24 mouse cellular contexts compared by ENCODE assay signal in the genomic region with DNA sequence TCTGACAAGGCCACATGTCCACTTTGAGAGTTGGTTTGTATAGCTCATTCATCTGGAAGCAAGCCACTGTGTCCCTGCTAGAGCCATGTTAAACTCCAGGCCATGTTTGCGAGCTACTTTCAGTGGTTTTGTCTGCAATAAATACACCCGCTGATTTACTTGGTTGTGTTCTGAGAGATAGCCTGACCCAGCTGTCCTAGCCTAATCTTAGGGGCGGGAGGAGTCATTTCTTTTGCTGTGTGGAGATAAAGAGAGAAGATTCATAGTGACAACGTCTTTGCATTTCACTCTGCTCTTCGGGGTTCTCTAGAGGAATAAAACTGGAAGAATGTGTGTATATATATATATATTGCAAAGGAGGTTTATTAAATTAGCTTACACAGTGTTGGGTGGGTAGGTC.
DNase-seq lines count a peak whose midpoint lies in the region; ATAC-seq and TF ChIP-seq lines count a peak whose summit lies in the region.
"Had no signal": no experiment of that assay in that cellular context is flagged by ENCODE, and none has a peak within 500 bp of the region (broad histone marks: within the 10 kb centered on the region; RNA-seq: fewer than 3 reads in every experiment).

No protein-coding gene starts in this region.

- no peak for TF ChIP-seq EP300 in liver, postnatal 0 days (IDR thresholded peaks at IDR 0.05; ENCODE audit: low read depth)

- no peak overlapping the region for H3K4me2 ChIP-seq in intestine, embryonic 15.5 days (replicated peaks)
- no peak overlapping the region for H3K4me2 ChIP-seq in intestine, postnatal 0 days (replicated peaks; ENCODE audit: low read depth)
- no peak overlapping the region for H3K4me2 ChIP-seq in liver, embryonic 12.5 days
- no peak overlapping the region for H3K4me2 ChIP-seq in liver, postnatal 0 days (ENCODE audit: low read depth, low read length)
- H3K4me2 ChIP-seq: embryonic facial prominence, embryonic 13.5 days; forebrain, embryonic 12.5 days; forebrain, embryonic 15.5 days; heart, embryonic 11.5 days; hindbrain, embryonic 12.5 days; hindbrain, embryonic 15.5 days had no signal

- no peak overlapping the region for H3K4me3 ChIP-seq in intestine, embryonic 15.5 days (replicated peaks)
- no peak overlapping the region for H3K4me3 ChIP-seq in intestine, postnatal 0 days (ENCODE audit: low read depth, low read length)
- no peak overlapping the region for H3K4me3 ChIP-seq in liver, embryonic 12.5 days
- no peak overlapping the region for H3K4me3 ChIP-seq in liver, postnatal 0 days (ENCODE audit: low read depth, low read length)
- H3K4me3 ChIP-seq: embryonic facial prominence, embryonic 10.5 days; embryonic facial prominence, embryonic 13.5 days; erythroblast, embryonic 14.5 days; forebrain, embryonic 12.5 days; forebrain, embryonic 15.5 days; heart, adult 2 months; hindbrain, embryonic 12.5 days; hindbrain, embryonic 15.5 days had no signal

- WGBS in intestine, embryonic 15.5 days, result 74% methylated on average over 5 of the region's 5 CpGs
- 60% methylated on average over 5 of the region's 5 CpGs for WGBS in intestine, postnatal 0 days
- WGBS in liver, embryonic 12.5 days (ENCODE audit: insufficient replicate concordance), result 24% methylated on average over 5 of the region's 5 CpGs
- 51% methylated on average over 5 of the region's 5 CpGs for WGBS in liver, postnatal 0 days (ENCODE audit: insufficient replicate concordance)

- H3K9ac ChIP-seq in intestine, embryonic 15.5 days, result no peak overlapping the region
- H3K9ac ChIP-seq in intestine, postnatal 0 days (ENCODE audit: low read depth, low read length), result no peak overlapping the region
- no peak overlapping the region for H3K9ac ChIP-seq in liver, embryonic 12.5 days
- H3K9ac ChIP-seq in liver, postnatal 0 days (replicated peaks), result no peak overlapping the region
- H3K9ac ChIP-seq: embryonic facial prominence, embryonic 13.5 days; forebrain, embryonic 12.5 days; forebrain, embryonic 15.5 days; hindbrain, embryonic 12.5 days; hindbrain, embryonic 15.5 days had no signal

- H3K4me1 ChIP-seq in intestine, embryonic 15.5 days (replicated peaks), result no peaks in the 10 kb centered on the region
- no peaks in the 10 kb centered on the region for H3K4me1 ChIP-seq in intestine, postnatal 0 days (replicated peaks; ENCODE audit: control insufficient read depth, insufficient read depth, low read length)
- H3K4me1 ChIP-seq in liver, embryonic 12.5 days, result no peaks in the 10 kb centered on the region
- 0 out of 2 replicates have a peak, but pooled peaks cover 5% of the 10 kb centered on the region for H3K4me1 ChIP-seq in liver, postnatal 0 days (ENCODE audit: insufficient read depth)
- H3K4me1 ChIP-seq: embryonic facial prominence, embryonic 10.5 days; forebrain, embryonic 12.5 days; forebrain, embryonic 15.5 days; hindbrain, embryonic 12.5 days; hindbrain, embryonic 15.5 days had no signal

- ATAC-seq in intestine, embryonic 15.5 days, result 0 out of 2 replicates have a peak, but pooled peaks have one; percentile 18
- no peak for ATAC-seq in intestine, postnatal 0 days
- ATAC-seq in liver, embryonic 12.5 days, result 0 out of 2 replicates have a peak, but pooled peaks have one; percentile 32
- ATAC-seq in liver, postnatal 0 days, result peak; percentile 38; the same call in 1 of the 2 replicates
- ATAC-seq: forebrain, embryonic 15.5 days had no signal

- no peak for TF ChIP-seq CTCF in intestine, postnatal 0 days (IDR thresholded peaks at IDR 0.05; ENCODE audit: low read depth)
- TF ChIP-seq CTCF in liver, postnatal 0 days (IDR thresholded peaks at IDR 0.05; ENCODE audit: low read depth), result no peak

- H3K27me3 ChIP-seq in intestine, embryonic 15.5 days (replicated peaks), result no peaks in the 10 kb centered on the region
- no peaks in the 10 kb centered on the region for H3K27me3 ChIP-seq in intestine, postnatal 0 days (replicated peaks; ENCODE audit: control insufficient read depth, insufficient read depth, low read length)
- H3K27me3 ChIP-seq in liver, embryonic 12.5 days (replicated peaks), result 0 out of 2 replicates have a peak, but pooled peaks cover 7% of the 10 kb centered on the region
- no peaks in the 10 kb centered on the region for H3K27me3 ChIP-seq in liver, postnatal 0 days (ENCODE audit: insufficient read depth, low read length)
- H3K27me3 ChIP-seq: embryonic facial prominence, embryonic 13.5 days; forebrain, embryonic 12.5 days; forebrain, embryonic 15.5 days; hindbrain, embryonic 12.5 days; hindbrain, embryonic 15.5 days had no signal

- H3K9me3 ChIP-seq in intestine, embryonic 15.5 days, result no peaks in the 10 kb centered on the region
- no peaks in the 10 kb centered on the region for H3K9me3 ChIP-seq in intestine, postnatal 0 days (ENCODE audit: control insufficient read depth)
- H3K9me3 ChIP-seq in liver, embryonic 12.5 days (replicated peaks), result no peaks in the 10 kb centered on the region
- no peaks in the 10 kb centered on the region for H3K9me3 ChIP-seq in liver, postnatal 0 days (ENCODE audit: low read length)
- H3K9me3 ChIP-seq: embryonic facial prominence, embryonic 10.5 days; embryonic facial prominence, embryonic 13.5 days; forebrain, embryonic 12.5 days; forebrain, embryonic 15.5 days; hindbrain, embryonic 12.5 days; hindbrain, embryonic 15.5 days had no signal

- H3K36me3 ChIP-seq in intestine, embryonic 15.5 days, result no peaks in the 10 kb centered on the region
- H3K36me3 ChIP-seq in intestine, postnatal 0 days (ENCODE audit: control insufficient read depth, insufficient read depth), result no peaks in the 10 kb centered on the region
- H3K36me3 ChIP-seq in liver, embryonic 12.5 days, result no peaks in the 10 kb centered on the region
- no peaks in the 10 kb centered on the region for H3K36me3 ChIP-seq in liver, postnatal 0 days (replicated peaks; ENCODE audit: insufficient read depth, low read length)
- H3K36me3 ChIP-seq: embryonic facial prominence, embryonic 10.5 days; embryonic facial prominence, embryonic 13.5 days; forebrain, embryonic 12.5 days; forebrain, embryonic 15.5 days; hindbrain, embryonic 12.5 days; hindbrain, embryonic 15.5 days had no signal

- 0 out of 2 replicates have a peak overlapping the region, but pooled peaks have one; percentile 2 for H3K27ac ChIP-seq in intestine, embryonic 15.5 days
- no peak overlapping the region for H3K27ac ChIP-seq in intestine, postnatal 0 days (ENCODE audit: low read depth, low read length)
- no peak overlapping the region for H3K27ac ChIP-seq in liver, embryonic 12.5 days
- H3K27ac ChIP-seq in liver, postnatal 0 days (ENCODE audit: low read depth), result no peak overlapping the region
- H3K27ac ChIP-seq: embryonic facial prominence, embryonic 10.5 days; embryonic facial prominence, embryonic 13.5 days; forebrain, embryonic 12.5 days; forebrain, embryonic 15.5 days; heart, adult 2 months; hindbrain, embryonic 12.5 days; hindbrain, embryonic 15.5 days had no signal

- no peak for DNase-seq in liver, postnatal 0 days
- DNase-seq in urinary bladder, postnatal 14 days (ENCODE audit: low spot score), result no peak
- DNase-seq in cerebellum, postnatal 25 days, result no peak
- DNase-seq in layer of hippocampus, postnatal 14 days (ENCODE audit: low spot score in 2 of 2), result no peak
- DNase-seq: adrenal gland, adult 2 months; adrenal gland, postnatal 14 days; cerebellum, adult 11 months; cerebellum, adult 2 months; cerebellum, adult 9-11 months; cerebellum, postnatal 36 days; embryo, embryonic 11 days; gastrocnemius, postnatal 36 days; heart, adult 2 months had no signal
